Mouse (Mus musculus): ENCODE measurements around the gene S100z. TPM values are rescaled to one million over a fixed set of nuclear protein-coding genes. Genes with fewer than 3 reads are reported as not detected.

S100z gene
- polyA plus RNA-seq, 1 experiment from 2014 or later, result not detected

DNA sequence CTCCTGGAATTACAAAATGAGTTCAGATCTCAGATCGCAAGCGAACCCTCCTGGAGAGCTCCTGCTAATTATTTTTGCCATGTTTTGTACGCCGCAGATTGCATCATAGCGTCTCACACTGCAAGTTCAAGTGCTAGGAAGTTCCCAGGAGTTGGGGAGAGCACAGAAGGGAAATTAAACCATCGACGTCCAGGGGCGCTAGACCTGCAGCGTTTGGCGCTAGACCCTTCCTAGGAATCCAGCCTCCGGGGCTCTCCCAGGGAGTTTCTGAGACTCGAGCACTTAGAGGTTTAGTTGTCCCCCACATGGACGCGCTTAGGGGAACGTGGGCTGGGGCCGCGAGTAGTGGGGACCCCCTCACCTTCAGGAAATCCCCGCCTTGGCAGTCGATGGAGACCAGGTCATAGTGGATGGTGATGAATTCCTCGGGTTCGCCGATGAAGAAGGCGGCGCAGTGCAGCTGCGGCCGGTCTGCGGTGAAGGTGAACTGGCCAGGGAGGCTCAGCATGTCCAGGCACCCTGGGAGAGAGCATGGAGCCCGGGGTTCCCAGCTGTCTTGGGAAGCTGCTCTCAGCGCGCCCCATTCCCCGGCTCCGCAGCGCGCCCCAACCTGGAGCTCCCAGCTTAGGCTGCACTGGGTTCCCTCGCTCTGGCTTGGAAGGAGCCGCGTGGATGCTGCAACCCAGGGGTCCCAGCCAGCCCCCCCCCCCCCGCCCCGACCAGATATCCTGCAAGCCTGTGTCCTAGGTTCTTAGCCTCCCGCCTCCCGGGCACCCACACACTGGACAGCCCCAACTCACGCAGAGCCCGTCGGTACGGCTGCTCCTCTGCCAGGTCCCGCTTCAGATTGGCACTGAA, 34.9 kb downstream of the S100z start:
- H3K9me3 ChIP-seq, result no peaks in the 10 kb centered on the region
- under 1% methylated on average over 45 of the region's 46 CpGs for WGBS
- peaks cover 12% of the 10 kb centered on the region for H3K4me1 ChIP-seq
- H3K27me3 ChIP-seq, result peaks cover 30% of the 10 kb centered on the region
- H3K36me3 ChIP-seq, result no peaks in the 10 kb centered on the region
- H3K9ac ChIP-seq, result peak overlapping the region; percentile 23; the same call in 1 of the 2 replicates
- H3K27ac ChIP-seq, result no peak overlapping the region
- H3K4me3 ChIP-seq, result peak overlapping the region; percentile 42
- peak overlapping the region; percentile 88 for H3K4me2 ChIP-seq
- ATAC-seq (ENCODE audit: insufficient number of reproducible peaks, low FRiP score, low TSS enrichment, low read depth), result 0 out of 2 replicates have a peak, but pooled peaks have one; percentile 48

DNA sequence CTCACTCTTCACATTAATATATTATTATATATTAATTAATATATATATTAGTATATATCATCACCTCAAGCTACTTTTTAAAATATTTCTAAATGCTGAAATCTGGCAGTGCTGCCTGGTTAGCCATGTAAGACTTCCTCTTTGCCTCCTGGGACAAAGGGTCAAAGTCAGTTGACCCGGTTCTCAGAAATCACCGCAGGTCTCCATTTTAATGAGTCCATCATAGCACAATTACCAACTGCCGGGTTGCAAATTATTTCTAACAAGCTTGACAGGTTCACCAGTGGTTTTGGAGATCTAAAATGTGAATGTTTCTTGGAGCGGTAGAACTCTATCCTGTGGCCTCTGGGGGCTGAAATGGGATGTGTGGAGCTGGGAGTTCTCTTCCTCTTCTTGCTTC, 35.6 kb downstream of the S100z start:
- peak overlapping the region; percentile 42 for H3K4me3 ChIP-seq

DNA sequence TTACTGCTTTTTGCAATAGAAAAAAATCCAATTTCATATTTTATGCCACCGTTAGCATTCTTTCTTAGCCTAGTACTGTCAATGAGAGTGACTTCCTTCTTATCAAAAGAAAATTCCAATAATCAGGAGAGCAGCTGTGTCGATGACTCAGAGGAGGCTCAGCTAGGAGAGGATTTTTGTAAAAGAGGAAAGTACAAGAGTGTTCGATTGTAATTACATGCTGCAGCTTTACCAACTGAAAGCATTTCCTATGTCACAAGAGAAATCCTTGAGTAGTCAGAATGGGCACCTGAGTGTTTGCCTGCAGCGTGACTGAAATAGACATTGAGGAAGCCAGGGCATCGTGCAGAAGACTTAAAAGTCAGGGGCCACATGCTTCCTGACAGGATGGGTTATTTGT, 39.0 kb downstream of the S100z start:
- H3K9ac ChIP-seq, result no peak overlapping the region
- WGBS, result 77% methylated on average over 5 of the region's 5 CpGs

More for the DNA sequence above, 35.6 kb downstream of the S100z start:
- Histone ChIP-seq H3K27me3 (peaks cover 30% of the 10 kb centered on the region), H3K9ac (0 out of 2 replicates have a peak overlapping the region, but pooled peaks have one; percentile 4), H3K4me2 (peak overlapping the region; percentile 88; the same call in 1 of the 2 replicates), H3K4me1 (peaks cover 12% of the 10 kb centered on the region), H3K9me3 (no peaks in the 10 kb centered on the region), H3K36me3 (no peaks in the 10 kb centered on the region), H3K27ac (no peak overlapping the region)
- WGBS, result 6% methylated on average over 4 of the region's 4 CpGs
- no peak for ATAC-seq (ENCODE audit: insufficient number of reproducible peaks, low FRiP score, low TSS enrichment, low read depth)

DNA sequence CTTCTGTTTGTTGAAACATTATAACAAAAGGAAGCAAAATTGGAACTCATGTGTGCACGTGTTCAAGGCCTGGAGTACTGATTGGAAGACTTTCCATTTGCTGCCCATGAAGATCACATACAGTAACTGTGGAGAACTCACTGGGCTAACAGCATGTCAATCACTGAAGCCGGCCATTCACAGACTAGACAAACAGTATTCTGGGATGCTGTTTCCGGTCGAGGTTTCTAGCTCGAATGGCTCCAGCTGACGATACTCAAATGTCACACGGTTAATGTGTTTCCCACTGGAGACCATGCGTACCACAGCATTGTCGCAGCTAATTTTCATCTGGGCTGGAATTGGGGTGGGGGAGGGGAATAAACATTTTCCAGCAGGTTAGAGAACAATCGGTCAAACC, 46.8 kb downstream of the S100z start:
- no peak for ATAC-seq (ENCODE audit: insufficient number of reproducible peaks, low FRiP score, low TSS enrichment, low read depth)
- H3K4me2 ChIP-seq, result no peak overlapping the region
- H3K9me3 ChIP-seq, result no peaks in the 10 kb centered on the region
- H3K4me1 ChIP-seq, result no peaks in the 10 kb centered on the region
- 84% methylated on average over 10 of the region's 10 CpGs for WGBS
- H3K27me3 ChIP-seq, result no peaks in the 10 kb centered on the region
- no peak overlapping the region for H3K27ac ChIP-seq
- H3K4me3 ChIP-seq, result no peak overlapping the region
- no peaks in the 10 kb centered on the region for H3K36me3 ChIP-seq
- H3K9ac ChIP-seq, result no peak overlapping the region

More for the DNA sequence above, 39.0 kb downstream of the S100z start:
- H3K9me3 ChIP-seq, result no peaks in the 10 kb centered on the region
- H3K4me2 ChIP-seq, result no peak overlapping the region
- peaks cover 21% of the 10 kb centered on the region for H3K27me3 ChIP-seq
- no peak for ATAC-seq (ENCODE audit: insufficient number of reproducible peaks, low FRiP score, low TSS enrichment, low read depth)
- H3K27ac ChIP-seq, result no peak overlapping the region
- no peaks in the 10 kb centered on the region for H3K36me3 ChIP-seq
- H3K4me1 ChIP-seq, result peaks cover 12% of the 10 kb centered on the region
- H3K4me3 ChIP-seq, result no peak overlapping the region

DNA sequence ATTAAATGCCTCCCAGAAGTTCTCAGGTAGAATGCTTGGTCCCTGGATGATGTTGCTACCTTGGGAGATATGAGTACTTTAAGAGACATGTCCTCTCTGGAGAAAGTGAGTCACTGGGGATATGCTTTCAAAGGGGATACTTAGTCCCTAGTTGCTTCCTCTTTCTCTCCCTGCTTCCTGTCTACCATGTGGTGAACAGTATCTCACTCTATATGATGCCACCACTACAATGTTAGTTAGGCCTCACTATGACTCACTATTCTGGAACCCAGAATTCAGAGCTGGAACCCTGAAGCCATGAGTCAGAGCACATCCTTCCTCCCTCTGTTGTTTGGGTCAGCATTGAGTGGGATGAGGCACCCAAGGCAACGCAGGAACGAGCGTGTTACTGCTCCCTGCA, 51.0 kb downstream of the S100z start:
- H3K9ac ChIP-seq, result no peak overlapping the region
- H3K36me3 ChIP-seq, result no peaks in the 10 kb centered on the region
- H3K4me1 ChIP-seq, result no peaks in the 10 kb centered on the region
- no peak overlapping the region for H3K4me3 ChIP-seq
- H3K27me3 ChIP-seq, result no peaks in the 10 kb centered on the region
- no peak for ATAC-seq (ENCODE audit: insufficient number of reproducible peaks, low FRiP score, low TSS enrichment, low read depth)
- WGBS, result 88% methylated on average over 3 of the region's 3 CpGs
- no peak overlapping the region for H3K27ac ChIP-seq
- H3K4me2 ChIP-seq, result no peak overlapping the region
- no peaks in the 10 kb centered on the region for H3K9me3 ChIP-seq

Other genes with a start within 250 kb of the S100z start
- gene Pde8b, start 228.4 kb downstream of the S100z start, polyA plus RNA-seq (2015; fragmentation: Nextera tagmentation; extraction: Ambion mirVana), result 1.5 and 1.9 TPM in 2 replicates
- 58.9 and 59.9 TPM in 2 replicates for gene Zbed3, start 155.1 kb downstream of the S100z start, polyA plus RNA-seq (2015; fragmentation: Nextera tagmentation; extraction: Ambion mirVana)
- gene Aggf1, start 103.4 kb downstream of the S100z start, polyA plus RNA-seq (2015; fragmentation: Nextera tagmentation; extraction: Ambion mirVana), result 29.7 and 30.8 TPM in 2 replicates
- gene Crhbp, start 33.8 kb downstream of the S100z start, polyA plus RNA-seq (2015; fragmentation: Nextera tagmentation; extraction: Ambion mirVana), result 0.12 and 0.20 TPM in 2 replicates
- gene F2rl1, start 46.5 kb upstream of the S100z start, polyA plus RNA-seq (2015; fragmentation: Nextera tagmentation; extraction: Ambion mirVana), result 3.2 and 5.3 TPM in 2 replicates
- gene F2r, start 139.8 kb upstream of the S100z start, polyA plus RNA-seq (2015; fragmentation: Nextera tagmentation; extraction: Ambion mirVana), result 72.4 and 74.6 TPM in 2 replicates
- 0.26 and 0.32 TPM in 2 replicates for gene F2rl2, start 218.1 kb upstream of the S100z start, polyA plus RNA-seq (2015; fragmentation: Nextera tagmentation; extraction: Ambion mirVana)